Mouse (Mus musculus) kidney, postnatal 25 days (tissue): ENCODE measurements around the gene Armcx4.
A peak's percentile ranks its signal among the peaks of the same experiment; 100 is the strongest.
"Not testable (repeated sequence)": the region's sequence is repeated elsewhere in the genome, so short reads cannot be mapped to it uniquely, and the experiment has no call there.

ENCODE experiments used
- DNase-seq, 2 experiments: peaks; one replicate each; pipeline ENCODE4 v3.0.0; 2021; ENCODE audit warnings: mixed read lengths in 2 of 2

Armcx4 gene

DNA sequence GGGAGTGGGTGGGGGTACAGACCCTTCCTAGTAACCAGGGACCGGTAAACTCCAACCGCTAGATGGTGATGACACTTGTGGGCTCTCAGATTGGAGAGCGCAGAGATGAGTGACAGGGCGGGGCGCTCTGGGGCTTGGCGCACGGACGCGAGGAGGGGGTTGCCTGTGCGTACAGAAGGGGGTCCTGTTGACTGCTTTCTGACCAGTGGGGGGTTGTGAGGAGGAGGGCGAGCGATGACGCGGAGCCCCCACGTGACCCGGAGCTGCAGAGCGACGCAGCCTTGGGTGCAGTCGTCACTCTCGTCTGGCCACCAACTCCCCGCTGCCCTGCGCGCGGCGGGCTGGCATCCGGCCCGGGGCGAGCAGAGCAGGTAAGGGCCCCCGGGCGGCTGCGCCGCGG lies at the start of gene Armcx4:
Gene Armcx4 (plus strand): TSS at position 253 of the 400 bp plus-strand sequence.
- DNase-seq = peak; percentile 35 to 67

GRCm38 (mm10) chrX:134641000-134641760 lies 45.1 kb upstream of the Armcx4 start:
- DNase-seq = no peak

DNA sequence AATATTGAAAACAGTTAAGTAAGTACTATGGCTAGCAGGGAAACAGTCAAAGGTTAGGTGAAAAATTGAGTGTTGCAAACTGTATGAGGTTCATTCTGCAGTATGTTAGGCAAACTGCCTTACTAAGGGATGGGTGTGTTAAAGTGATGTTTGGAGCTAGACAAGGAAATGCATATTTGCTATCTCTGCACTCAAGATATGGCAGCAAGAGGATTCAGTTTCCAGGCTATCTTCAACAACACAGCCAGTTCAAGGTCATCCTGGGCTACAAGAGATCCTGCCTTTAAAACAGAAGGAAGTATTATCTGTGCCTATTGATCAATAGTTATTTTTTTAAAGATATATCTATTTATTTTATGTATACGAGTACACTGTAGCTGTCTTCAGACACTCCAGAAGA lies 40.0 kb upstream of the Armcx4 start:
- DNase-seq = no peak

GRCm38 (mm10) chrX:134647421-134647820 lies 38.9 kb upstream of the Armcx4 start:
- DNase-seq = no peak

GRCm38 (mm10) chrX:134648031-134648692 lies 38.2 kb upstream of the Armcx4 start:
- DNase-seq = peak; percentile 68 to 88

DNA sequence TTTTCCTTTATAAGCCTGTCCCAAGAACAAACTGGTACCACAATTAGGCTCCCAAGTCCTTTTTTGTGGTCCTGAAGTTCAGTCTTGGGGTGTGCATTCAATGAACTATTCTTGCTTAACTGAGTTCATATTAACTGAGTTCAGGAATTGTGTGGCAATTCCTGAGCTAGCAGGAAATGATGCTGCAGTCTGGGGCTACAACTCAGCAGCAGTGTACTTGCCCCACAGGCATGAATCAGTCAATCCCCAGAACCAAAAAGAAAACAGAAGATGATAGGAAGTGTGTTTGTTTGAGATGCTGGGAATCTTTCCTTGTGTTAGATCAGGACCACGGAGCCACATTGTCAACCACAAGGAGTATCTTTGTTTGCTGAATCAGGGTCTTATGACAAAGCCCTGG lies 34.3 kb upstream of the Armcx4 start:
- DNase-seq = no peak

- peak; percentile 1 to 38 for DNase-seq
Observed at GRCm38 (mm10) chrX:134661586-134661985, 24.7 kb upstream of the Armcx4 start.

DNA sequence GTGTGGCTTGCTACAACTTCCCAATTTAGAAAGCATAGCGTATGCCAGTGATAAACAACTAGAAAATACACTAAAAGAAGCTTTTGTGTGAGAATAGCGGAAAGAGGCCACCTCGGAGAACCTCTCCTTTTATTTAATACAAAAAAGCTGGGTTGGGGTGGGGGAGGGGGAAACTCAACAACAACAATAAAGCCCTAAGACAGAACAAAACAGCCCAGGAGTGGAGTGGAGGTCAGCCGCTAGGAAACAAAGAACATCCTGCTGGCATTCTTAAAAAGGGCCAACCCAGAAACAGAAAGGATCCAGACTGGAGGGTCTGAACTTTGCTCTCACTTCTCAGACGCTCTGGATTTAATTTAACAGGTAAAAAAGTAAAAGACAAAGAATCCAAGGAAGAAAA lies 11.3 kb upstream of the Armcx4 start:
- no peak for DNase-seq

- DNase-seq = no peak
Observed at GRCm38 (mm10) chrX:134675959-134676358, 10.4 kb upstream of the Armcx4 start.

- DNase-seq = no peak
Observed at GRCm38 (mm10) chrX:134684936-134685335, 1.4 kb upstream of the Armcx4 start.

DNA sequence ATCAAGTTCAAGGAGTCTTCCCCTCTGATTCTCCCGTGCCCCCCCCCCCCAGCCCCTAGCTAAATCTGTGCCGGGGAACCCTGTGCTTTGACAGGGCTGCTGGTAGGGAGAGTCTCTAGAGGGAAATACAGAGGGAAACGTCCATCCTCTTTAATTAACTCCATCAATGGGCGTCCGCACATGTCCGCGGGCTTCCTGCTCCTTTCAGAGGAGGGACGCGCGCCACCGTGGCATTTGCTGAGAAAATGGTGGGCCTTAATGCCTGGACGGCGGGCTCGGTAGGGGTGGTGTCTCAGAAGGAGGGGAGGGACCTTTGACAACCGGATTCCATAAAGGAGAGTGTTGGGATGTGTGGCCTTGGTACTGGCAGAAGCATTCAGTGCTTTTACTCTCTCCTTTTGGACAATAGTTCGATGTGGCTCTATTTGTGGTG lies 436 bp downstream of the Armcx4 start:
- DNase-seq = peak in 1 of 2 experiments; percentile 9

GRCm38 (mm10) chrX:134689676-134690075 lies 3.4 kb downstream of the Armcx4 start:
- DNase-seq = no peak

DNA sequence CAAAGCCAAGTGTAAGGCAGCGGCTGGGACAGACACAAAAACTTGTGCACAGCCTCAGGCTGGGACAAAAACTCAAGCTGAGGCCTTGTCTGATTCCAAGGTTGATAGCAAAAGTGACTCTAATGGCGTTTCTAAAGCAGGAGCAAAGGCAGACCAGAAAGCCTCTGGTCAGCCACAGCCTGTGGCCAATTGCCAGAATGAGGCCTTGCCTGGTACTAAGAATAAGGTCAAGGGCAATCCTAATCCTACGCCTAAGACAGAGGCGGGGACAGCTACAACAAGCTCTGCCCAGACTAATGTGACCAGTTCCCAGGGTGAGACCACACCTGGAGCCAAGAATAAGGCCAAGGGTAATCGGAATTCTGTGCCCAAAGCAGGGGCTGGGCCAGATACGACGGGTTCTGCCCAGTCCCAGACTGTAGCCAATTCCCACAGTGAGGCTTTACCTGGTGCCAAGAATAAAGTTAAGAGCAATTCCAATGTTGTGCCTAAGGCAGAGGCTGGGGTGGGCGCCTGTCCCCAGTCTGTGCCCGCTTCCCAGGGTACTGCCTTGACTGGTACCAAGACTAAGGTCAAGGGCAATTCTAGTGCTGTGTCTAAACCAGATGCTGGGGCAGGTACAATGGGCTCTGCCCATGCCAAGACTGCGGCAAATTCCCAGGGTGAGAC lies 4.7 kb downstream of the Armcx4 start:
- DNase-seq = peak; percentile 2 to 63

- DNase-seq = peak in 1 of 2 experiments; percentile 9
Observed at GRCm38 (mm10) chrX:134691540-134691935, 5.2 kb downstream of the Armcx4 start.

GRCm38 (mm10) chrX:134716863-134717262 lies 30.5 kb downstream of the Armcx4 start:
- DNase-seq = no peak

GRCm38 (mm10) chrX:134717752-134718308 lies 31.5 kb downstream of the Armcx4 start, which contains the start of gene Armcx1:
Gene Armcx1, plus strand, starts transcription at chrX:134717963.
- peak; percentile 56 to 71 for DNase-seq

DNA sequence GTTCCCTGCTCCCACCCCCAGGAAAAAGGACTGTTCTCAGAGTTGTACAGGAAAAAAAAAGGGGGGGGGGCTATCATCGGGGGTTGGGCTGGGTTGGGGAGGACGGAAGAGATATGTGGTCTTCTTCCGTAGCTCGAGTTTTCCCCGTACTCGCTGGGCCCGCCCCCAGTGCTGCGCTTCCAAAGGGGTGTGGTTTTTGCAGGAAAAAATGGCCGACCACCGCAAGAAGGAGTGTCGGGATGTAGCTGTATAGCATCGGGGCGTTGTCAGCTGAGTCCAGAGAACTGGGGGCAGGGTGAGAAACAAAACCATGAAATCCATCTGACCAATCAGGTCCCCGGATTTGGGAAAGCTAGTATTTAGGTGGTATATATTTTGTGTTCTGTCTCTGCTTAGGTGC lies 32.2 kb downstream of the Armcx4 start:
- DNase-seq = peak; percentile 50 to 66

- not testable (repeated sequence) for DNase-seq
Observed at GRCm38 (mm10) chrX:134723762-134724161, 37.4 kb downstream of the Armcx4 start.

GRCm38 (mm10) chrX:134729778-134730177 lies 43.5 kb downstream of the Armcx4 start:
- peak in 1 of 2 experiments; percentile 16 for DNase-seq

DNA sequence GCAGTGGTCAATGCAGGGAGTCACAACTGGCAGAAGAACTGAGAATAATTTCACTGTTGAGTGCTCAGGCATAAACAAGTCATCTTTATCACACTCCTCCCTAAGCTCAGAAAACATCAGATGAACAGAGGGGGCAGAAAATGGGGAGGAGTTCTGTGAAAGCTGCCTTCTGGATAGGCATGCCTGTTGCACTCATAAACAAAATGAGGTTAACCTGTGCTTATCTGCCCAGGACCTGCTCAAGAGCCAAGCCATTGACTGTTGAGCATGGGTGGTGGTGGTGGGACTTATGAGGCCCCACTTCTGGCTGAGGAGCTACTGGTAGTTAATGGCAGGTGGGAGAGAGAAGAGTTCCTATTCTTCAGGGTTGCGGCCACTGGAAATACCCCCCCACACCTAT lies 51.5 kb downstream of the Armcx4 start:
- DNase-seq = no peak

DNA sequence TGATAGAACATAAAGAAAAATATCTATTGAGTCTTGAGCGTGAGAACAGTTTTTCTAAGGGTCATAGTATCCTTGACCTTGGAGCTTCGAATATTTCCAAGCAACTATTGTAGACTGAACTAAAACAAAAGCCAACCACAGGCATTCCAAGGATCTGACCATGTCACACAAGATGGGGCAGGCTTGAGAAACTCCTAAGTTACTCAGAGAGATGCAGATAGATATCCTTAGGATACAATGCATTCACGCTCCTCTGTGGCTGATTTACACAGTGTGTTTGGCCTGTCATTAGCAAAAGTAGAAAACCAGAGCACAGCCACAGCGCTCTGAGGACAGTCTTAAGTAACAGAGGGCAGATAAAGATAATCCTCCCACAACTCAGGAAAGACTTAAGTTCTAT lies 52.8 kb downstream of the Armcx4 start:
- DNase-seq = no peak

DNA sequence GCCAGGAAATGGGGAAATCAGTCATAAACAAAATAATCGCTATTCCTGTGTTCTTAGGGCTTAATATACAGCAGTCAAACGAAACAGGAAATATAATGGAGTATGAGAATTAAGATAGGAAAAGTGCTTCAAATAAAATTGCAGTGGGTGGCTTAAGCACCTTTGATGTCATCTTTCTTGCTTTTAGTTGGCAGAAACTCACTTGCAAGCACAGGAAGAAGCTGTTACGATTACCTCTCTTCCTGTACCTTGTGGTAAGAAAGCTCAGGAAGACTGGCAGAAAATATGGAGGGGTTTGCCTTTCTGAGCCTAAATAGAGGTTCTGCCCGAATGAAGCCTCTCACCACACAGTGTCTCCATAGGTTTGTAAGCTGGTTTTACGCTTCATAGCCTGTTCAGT lies 55.5 kb downstream of the Armcx4 start:
- no peak for DNase-seq
